Mouse (Mus musculus): ENCODE results near the gene Sh3pxd2b.

DNA sequence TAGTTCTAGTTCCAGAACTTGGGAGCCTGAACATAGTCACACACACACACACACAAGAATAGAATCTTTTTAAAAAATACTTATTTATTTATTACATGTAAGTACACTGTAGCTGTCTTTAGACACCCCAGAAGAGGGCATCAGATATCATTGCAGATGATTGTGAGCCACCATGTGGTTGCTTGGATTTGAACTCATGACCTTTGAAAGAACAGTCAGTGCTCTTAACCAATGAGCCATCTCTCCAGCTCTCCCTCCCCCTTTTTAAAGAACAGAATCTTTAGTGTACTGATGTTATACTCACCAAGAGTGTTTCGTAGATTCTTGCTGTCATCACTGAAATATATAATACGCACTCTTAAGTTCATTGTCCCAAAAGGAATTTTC lies 49.1 kb upstream of the Sh3pxd2b start:
- TF ChIP-seq CTCF (IDR thresholded peaks at IDR 0.05; ENCODE audit: low read depth, low read length) (no peak), POLR2A (IDR thresholded peaks at IDR 0.05; ENCODE audit: insufficient read depth, low read length) (no peak)

Measured in ES-Bruce4 (cell line).